ENCODE assay signal across 9 mouse cellular contexts in the genomic region with DNA sequence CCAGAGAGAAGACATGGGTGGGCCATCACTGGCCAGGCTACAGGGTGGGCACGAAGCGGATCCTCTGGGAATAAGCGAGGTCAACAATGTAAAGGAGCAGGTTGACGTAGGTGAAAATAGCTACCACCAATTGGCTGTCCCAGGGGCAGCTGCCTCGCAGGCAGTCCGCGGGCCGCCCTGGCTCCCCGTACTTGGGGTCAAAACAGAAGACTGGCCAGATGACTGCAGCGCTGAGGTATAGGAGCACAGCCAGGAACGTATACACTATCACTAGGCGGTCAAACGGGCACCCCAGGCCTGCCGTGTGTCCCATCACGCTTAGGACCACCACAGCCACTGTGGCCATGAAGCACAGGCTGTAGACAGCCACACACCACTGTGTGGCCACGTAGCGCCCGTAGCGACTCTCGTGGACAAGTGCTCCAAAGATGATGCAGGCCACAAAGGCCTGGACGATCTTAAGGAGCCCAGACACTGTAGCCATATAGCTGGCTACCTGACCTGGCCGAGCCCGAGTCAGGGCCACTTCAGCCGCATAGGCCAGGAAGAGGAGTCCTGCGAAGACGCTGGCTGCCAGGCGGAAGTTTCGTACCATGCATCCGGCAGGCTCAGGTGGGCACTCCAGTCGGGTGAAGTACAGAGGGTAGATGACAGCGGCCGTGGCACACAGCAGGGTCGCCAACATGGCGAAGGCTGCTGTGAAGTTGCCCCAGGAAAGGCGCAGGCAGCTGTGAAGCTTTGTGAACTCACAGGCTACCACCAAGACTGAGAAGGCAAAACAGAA. TPM values are rescaled to one million over a fixed set of nuclear protein-coding genes. Genes with fewer than 3 reads are reported as not detected.
A peak's percentile ranks its signal among the peaks of the same experiment; 100 is the strongest.
DNase-seq lines count a peak whose midpoint lies in the region; ATAC-seq lines count a peak whose summit lies in the region.
"Had no signal": no experiment of that assay in that cellular context is flagged by ENCODE, and none has a peak within 500 bp of the region (broad histone marks: within the 10 kb centered on the region; RNA-seq: fewer than 3 reads in every experiment).

No protein-coding gene starts in this region.

- intact Hi-C loops in heart, postnatal 36 days (cut with DNase I): no loop called here

- H3K9me3 ChIP-seq in heart, embryonic 11.5 days (replicated peaks; ENCODE audit: control insufficient read depth, low read length): no peaks in the 10 kb centered on the region
- H3K9me3 ChIP-seq in midbrain, embryonic 13.5 days: no peaks in the 10 kb centered on the region
- no peaks in the 10 kb centered on the region for H3K9me3 ChIP-seq in midbrain, embryonic 11.5 days (ENCODE audit: control insufficient read depth, low read length)
- H3K9me3 ChIP-seq in limb, embryonic 10.5 days (replicated peaks): no peaks in the 10 kb centered on the region
- H3K9me3 ChIP-seq in stomach, embryonic 16.5 days (replicated peaks; ENCODE audit: control insufficient read depth, low read length): no peaks in the 10 kb centered on the region

- WGBS in heart, embryonic 11.5 days (ENCODE audit: insufficient replicate concordance): 66% methylated on average over 35 of the region's 35 CpGs
- WGBS in midbrain, embryonic 13.5 days: 80% methylated on average over 35 of the region's 35 CpGs
- WGBS in midbrain, embryonic 11.5 days: 77% methylated on average over 35 of the region's 35 CpGs
- WGBS in limb, embryonic 10.5 days: 76% methylated on average over 35 of the region's 35 CpGs
- 79% methylated on average over 35 of the region's 35 CpGs for WGBS in stomach, embryonic 16.5 days

- H3K4me3 ChIP-seq in heart, embryonic 11.5 days (ENCODE audit: low read depth, low read length): peak overlapping the region; percentile 49
- H3K4me3 ChIP-seq in midbrain, embryonic 13.5 days (replicated peaks): no peak overlapping the region
- no peak overlapping the region for H3K4me3 ChIP-seq in midbrain, embryonic 11.5 days (ENCODE audit: low read depth, low read length)
- peak overlapping the region; percentile 29 for H3K4me3 ChIP-seq in limb, embryonic 10.5 days
- H3K4me3 ChIP-seq in stomach, embryonic 16.5 days (replicated peaks; ENCODE audit: low read length): no peak overlapping the region; the same call in 1 of the 2 replicates

- peak overlapping the region; percentile 90 for H3K27ac ChIP-seq in heart, embryonic 11.5 days (ENCODE audit: low read depth, low read length)
- no peak overlapping the region for H3K27ac ChIP-seq in midbrain, embryonic 13.5 days
- H3K27ac ChIP-seq in midbrain, embryonic 11.5 days (ENCODE audit: low read depth, low read length): no peak overlapping the region
- peak overlapping the region; percentile 43; the same call in 1 of the 2 replicates for H3K27ac ChIP-seq in limb, embryonic 10.5 days
- H3K27ac ChIP-seq in stomach, embryonic 16.5 days (ENCODE audit: low read length): no peak overlapping the region

- peaks cover 23% of the 10 kb centered on the region for H3K4me1 ChIP-seq in heart, embryonic 11.5 days (ENCODE audit: control insufficient read depth, insufficient read depth, low read length)
- peaks cover 23% of the 10 kb centered on the region for H3K4me1 ChIP-seq in midbrain, embryonic 13.5 days (replicated peaks)
- H3K4me1 ChIP-seq in midbrain, embryonic 11.5 days (ENCODE audit: control insufficient read depth, insufficient read depth, low read length): peaks cover 9% of the 10 kb centered on the region
- H3K4me1 ChIP-seq in limb, embryonic 10.5 days: peaks cover 33% of the 10 kb centered on the region
- peaks cover 9% of the 10 kb centered on the region for H3K4me1 ChIP-seq in stomach, embryonic 16.5 days (ENCODE audit: control insufficient read depth, insufficient read depth, low read length)

- H3K36me3 ChIP-seq in heart, embryonic 11.5 days (ENCODE audit: control insufficient read depth, insufficient read depth, low read length): no peaks in the 10 kb centered on the region
- H3K36me3 ChIP-seq in midbrain, embryonic 13.5 days: no peaks in the 10 kb centered on the region
- no peaks in the 10 kb centered on the region for H3K36me3 ChIP-seq in midbrain, embryonic 11.5 days (ENCODE audit: control insufficient read depth, insufficient read depth, low read length)
- no peaks in the 10 kb centered on the region for H3K36me3 ChIP-seq in limb, embryonic 10.5 days
- H3K36me3 ChIP-seq in stomach, embryonic 16.5 days (ENCODE audit: control insufficient read depth, insufficient read depth, low read length): no peaks in the 10 kb centered on the region

- no peak for DNase-seq in heart, postnatal 36 days
- no peak for DNase-seq in midbrain, embryonic 11.5 days (ENCODE audit: low spot score, missing footprints)
- DNase-seq in limb, embryonic 10.5 days (ENCODE audit: low spot score): no peak
- DNase-seq in adrenal gland, adult 18-20 months (ENCODE audit: low spot score in 2 of 2): no peak
- DNase-seq in retina, embryonic 14.5 days (ENCODE audit: low spot score): no peak

- peaks cover 19% of the 10 kb centered on the region for H3K27me3 ChIP-seq in heart, embryonic 11.5 days (ENCODE audit: control insufficient read depth, insufficient read depth, low read length)
- H3K27me3 ChIP-seq in midbrain, embryonic 13.5 days: peaks cover 26% of the 10 kb centered on the region; the same call in 1 of the 2 replicates
- H3K27me3 ChIP-seq in midbrain, embryonic 11.5 days (ENCODE audit: control insufficient read depth, insufficient read depth, low read length): 0 out of 2 replicates have a peak, but pooled peaks cover 3% of the 10 kb centered on the region
- H3K27me3 ChIP-seq in limb, embryonic 10.5 days (ENCODE audit: low read depth, poor library complexity, severe bottlenecking): peaks cover 25% of the 10 kb centered on the region
- no peaks in the 10 kb centered on the region; the same call in 1 of the 2 replicates for H3K27me3 ChIP-seq in stomach, embryonic 16.5 days (ENCODE audit: control insufficient read depth, insufficient read depth, low read length)

- peak overlapping the region; percentile 67 for H3K4me2 ChIP-seq in heart, embryonic 11.5 days
- H3K4me2 ChIP-seq in midbrain, embryonic 13.5 days (replicated peaks): peak overlapping the region; percentile 36
- no peak overlapping the region for H3K4me2 ChIP-seq in midbrain, embryonic 11.5 days
- H3K4me2 ChIP-seq in stomach, embryonic 16.5 days (ENCODE audit: low read depth, low read length): no peak overlapping the region

- ATAC-seq in heart, embryonic 11.5 days (replicated peaks; ENCODE audit: insufficient number of reproducible peaks, low FRiP score, low TSS enrichment): no peak
- no peak for ATAC-seq in midbrain, embryonic 13.5 days
- no peak for ATAC-seq in midbrain, embryonic 11.5 days (ENCODE audit: low FRiP score)
- ATAC-seq in stomach, embryonic 16.5 days (ENCODE audit: insufficient read depth, low FRiP score): no peak

- peak overlapping the region; percentile 71 for H3K9ac ChIP-seq in heart, embryonic 11.5 days (ENCODE audit: low read depth, low read length)
- no peak overlapping the region; the same call in 1 of the 2 replicates for H3K9ac ChIP-seq in midbrain, embryonic 13.5 days (replicated peaks)
- no peak overlapping the region for H3K9ac ChIP-seq in midbrain, embryonic 11.5 days (ENCODE audit: low read length)
- peak overlapping the region; percentile 56; the same call in 1 of the 2 replicates for H3K9ac ChIP-seq in stomach, embryonic 16.5 days (ENCODE audit: low read length)

RNA-seq across cellular contexts. Expression of gene Myadml2, which starts 0.7 kb away (rescaled TPM):
- 8.1 and 12.3 TPM in 2 replicates for polyA plus RNA-seq in heart, embryonic 11.5 days (2014; fragmentation: Nextera tagmentation; extraction: Ambion mirVana)
- 10 to 100 TPM; 76.1 to 78.1 TPM for total RNA-seq in heart, postnatal 36 days (2021)
- 0.78 and 0.84 TPM in 2 replicates for polyA plus RNA-seq in midbrain, embryonic 13.5 days (2015; fragmentation: Nextera tagmentation; extraction: Ambion mirVana)
- polyA plus RNA-seq in midbrain, embryonic 11.5 days (2014; fragmentation: Nextera tagmentation; extraction: Ambion mirVana): 0.36 and 0.57 TPM in 2 replicates
- polyA plus RNA-seq in limb, embryonic 10.5 days (2016; fragmentation: Nextera tagmentation; extraction: Ambion mirVana): not detected in 2 replicates
- polyA plus RNA-seq in stomach, embryonic 16.5 days (2015; fragmentation: Nextera tagmentation; extraction: Ambion mirVana): 1.4 TPM in 1 of 2 replicates, not detected in the other
- total RNA-seq in adrenal gland, adult 18-20 months (2021): under 1 TPM in 1 of 2 experiments, not detected in 1; 0.99 TPM
- polyA plus RNA-seq: intestine, embryonic 14.5 days had no signal

RNA-seq across cellular contexts. Expression of gene Pycr1, which starts 3.7 kb away (rescaled TPM):
- 22.8 and 24.9 TPM in 2 replicates for polyA plus RNA-seq in heart, embryonic 11.5 days (2014; fragmentation: Nextera tagmentation; extraction: Ambion mirVana)
- 1 to 10 TPM; 1.2 to 1.3 TPM for total RNA-seq in heart, postnatal 36 days (2021)
- 23.2 and 25.0 TPM in 2 replicates for polyA plus RNA-seq in midbrain, embryonic 13.5 days (2015; fragmentation: Nextera tagmentation; extraction: Ambion mirVana)
- polyA plus RNA-seq in midbrain, embryonic 11.5 days (2014; fragmentation: Nextera tagmentation; extraction: Ambion mirVana): 32.4 and 32.8 TPM in 2 replicates
- 40.6 TPM in 2 replicates for polyA plus RNA-seq in limb, embryonic 10.5 days (2016; fragmentation: Nextera tagmentation; extraction: Ambion mirVana)
- polyA plus RNA-seq in stomach, embryonic 16.5 days (2015; fragmentation: Nextera tagmentation; extraction: Ambion mirVana): 37.8 and 38.0 TPM in 2 replicates
- total RNA-seq in adrenal gland, adult 18-20 months (2021): 1 to 10 TPM; 1.4 to 2.1 TPM

RNA-seq across cellular contexts. Expression of gene Notum, which starts 13.7 kb away (rescaled TPM):
- polyA plus RNA-seq in heart, embryonic 11.5 days (2014; fragmentation: Nextera tagmentation; extraction: Ambion mirVana): 1.4 and 1.5 TPM in 2 replicates
- not detected for total RNA-seq in heart, postnatal 36 days (2021)
- polyA plus RNA-seq in midbrain, embryonic 13.5 days (2015; fragmentation: Nextera tagmentation; extraction: Ambion mirVana): 0.46 and 0.65 TPM in 2 replicates
- polyA plus RNA-seq in midbrain, embryonic 11.5 days (2014; fragmentation: Nextera tagmentation; extraction: Ambion mirVana): 0.90 and 1.4 TPM in 2 replicates
- polyA plus RNA-seq in limb, embryonic 10.5 days (2016; fragmentation: Nextera tagmentation; extraction: Ambion mirVana): 9.1 and 10.1 TPM in 2 replicates
- polyA plus RNA-seq in stomach, embryonic 16.5 days (2015; fragmentation: Nextera tagmentation; extraction: Ambion mirVana): 2.1 and 2.5 TPM in 2 replicates
- total RNA-seq in adrenal gland, adult 18-20 months (2021): 1 to 10 TPM; 2.8 to 6.6 TPM

RNA-seq across cellular contexts. Expression of gene Mafg, which starts 13.8 kb away (rescaled TPM):
- polyA plus RNA-seq in heart, embryonic 11.5 days (2014; fragmentation: Nextera tagmentation; extraction: Ambion mirVana): 19.4 and 20.2 TPM in 2 replicates
- total RNA-seq in heart, postnatal 36 days (2021): 10 to 100 TPM; 39.3 to 43.8 TPM
- 24.4 and 31.2 TPM in 2 replicates for polyA plus RNA-seq in midbrain, embryonic 13.5 days (2015; fragmentation: Nextera tagmentation; extraction: Ambion mirVana)
- polyA plus RNA-seq in midbrain, embryonic 11.5 days (2014; fragmentation: Nextera tagmentation; extraction: Ambion mirVana): 18.0 and 19.7 TPM in 2 replicates
- 25.9 and 28.1 TPM in 2 replicates for polyA plus RNA-seq in limb, embryonic 10.5 days (2016; fragmentation: Nextera tagmentation; extraction: Ambion mirVana)
- polyA plus RNA-seq in stomach, embryonic 16.5 days (2015; fragmentation: Nextera tagmentation; extraction: Ambion mirVana): 19.5 and 22.1 TPM in 2 replicates
- 10 to 100 TPM; 56.3 to 69.3 TPM for total RNA-seq in adrenal gland, adult 18-20 months (2021)

RNA-seq across cellular contexts. Expression of gene Sirt7, which starts 22.2 kb away (rescaled TPM):
- 18.8 and 22.5 TPM in 2 replicates for polyA plus RNA-seq in heart, embryonic 11.5 days (2014; fragmentation: Nextera tagmentation; extraction: Ambion mirVana)
- total RNA-seq in heart, postnatal 36 days (2021): 10 to 100 TPM; 10.0 to 10.1 TPM
- polyA plus RNA-seq in midbrain, embryonic 13.5 days (2015; fragmentation: Nextera tagmentation; extraction: Ambion mirVana): 42.7 and 51.3 TPM in 2 replicates
- polyA plus RNA-seq in midbrain, embryonic 11.5 days (2014; fragmentation: Nextera tagmentation; extraction: Ambion mirVana): 29.5 and 33.2 TPM in 2 replicates
- 27.2 and 28.8 TPM in 2 replicates for polyA plus RNA-seq in limb, embryonic 10.5 days (2016; fragmentation: Nextera tagmentation; extraction: Ambion mirVana)
- 36.6 and 37.7 TPM in 2 replicates for polyA plus RNA-seq in stomach, embryonic 16.5 days (2015; fragmentation: Nextera tagmentation; extraction: Ambion mirVana)
- total RNA-seq in adrenal gland, adult 18-20 months (2021): 10 to 100 TPM; 34.3 to 70.6 TPM

Comparison
In these comparisons a context has a peak if more than half of its experiments do, and no peak if none do; other contexts are left out.
1. H3K4me2 ChIP-seq: peak in heart, embryonic 11.5 days (single experiment) and midbrain, embryonic 13.5 days (single experiment); none in midbrain, embryonic 11.5 days (single experiment) and stomach, embryonic 16.5 days (single experiment).
2. H3K27ac ChIP-seq: peak in heart, embryonic 11.5 days (single experiment) and limb, embryonic 10.5 days (single experiment); none in midbrain, embryonic 13.5 days (single experiment), midbrain, embryonic 11.5 days (single experiment) and stomach, embryonic 16.5 days (single experiment).
3. H3K4me3 ChIP-seq: peak in heart, embryonic 11.5 days (single experiment) and limb, embryonic 10.5 days (single experiment); none in midbrain, embryonic 13.5 days (single experiment), midbrain, embryonic 11.5 days (single experiment) and stomach, embryonic 16.5 days (single experiment).
4. H3K9ac ChIP-seq: peak in heart, embryonic 11.5 days (single experiment) and stomach, embryonic 16.5 days (single experiment); none in midbrain, embryonic 13.5 days (single experiment) and midbrain, embryonic 11.5 days (single experiment).